Mouse (Mus musculus) spleen, postnatal 14 days (tissue): ENCODE measurements around the gene Tk2.

Experiments
- DNase-seq, 2 experiments: peaks; one replicate each; pipeline ENCODE4 v3.0.0; 2021 to 2022; ENCODE audit warnings: low spot score in 2 of 2

Tk2 gene

DNA sequence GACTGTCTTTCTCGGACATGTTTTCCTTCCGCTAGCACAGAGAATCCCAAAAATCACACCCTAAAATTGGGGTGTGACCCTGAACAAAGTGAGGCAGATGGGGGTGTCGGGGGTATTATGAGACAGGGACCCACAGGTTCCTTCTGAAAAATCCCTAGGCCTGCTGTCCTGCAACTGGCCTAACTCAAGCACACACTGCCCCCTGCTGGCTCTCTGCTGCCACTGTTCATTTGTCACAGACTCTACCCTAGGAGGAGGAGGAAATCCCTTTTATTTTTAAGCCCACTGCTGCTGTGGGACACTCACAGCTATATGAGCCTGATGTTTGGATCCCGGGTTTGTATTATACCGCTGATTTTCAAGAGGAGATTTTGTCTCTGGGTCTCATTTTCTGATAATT is 28.6 kb downstream of the Tk2 start:
- peak; percentile 47 to 57 for DNase-seq

DNA sequence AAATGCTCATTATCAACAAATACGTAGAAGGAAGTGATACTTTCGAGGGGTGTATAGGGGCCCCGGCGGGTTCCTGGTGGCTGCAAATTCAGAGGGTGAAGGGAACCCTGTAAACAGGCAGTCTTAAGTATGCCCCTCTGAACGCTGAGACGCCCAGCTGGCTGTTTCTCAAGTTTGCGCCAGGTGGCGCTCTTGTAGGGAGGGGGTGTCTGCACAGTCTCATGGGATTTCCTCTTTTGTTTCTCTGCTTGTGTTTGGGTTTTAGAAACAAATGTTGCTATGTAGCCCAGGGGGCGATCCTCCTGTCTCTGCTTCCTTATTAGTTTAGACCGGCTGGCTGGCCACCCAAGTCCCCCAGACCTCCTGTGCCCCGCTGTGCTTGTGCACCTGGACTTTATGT is 29.3 kb downstream of the Tk2 start:
- peak; percentile 35 to 63 for DNase-seq

DNA sequence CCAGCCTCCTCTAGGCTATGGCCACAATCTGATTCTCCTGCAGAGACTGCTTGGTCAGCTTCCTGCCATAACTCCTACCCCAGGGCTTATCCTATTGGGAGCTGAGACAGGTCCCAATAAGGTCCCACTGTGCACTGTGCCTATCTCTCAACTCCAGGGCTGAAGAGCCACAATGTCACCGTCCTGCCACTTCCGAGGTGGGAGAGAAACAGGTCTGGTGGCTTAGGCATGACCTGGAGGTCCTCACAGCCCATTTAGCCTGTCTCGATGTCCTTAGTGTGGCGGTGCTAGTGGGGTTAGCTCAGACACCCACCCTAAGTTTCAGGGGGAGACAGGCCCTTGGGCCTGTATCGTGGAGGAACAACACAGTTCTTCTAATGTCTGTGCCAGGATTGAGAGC is 30.8 kb downstream of the Tk2 start:
- DNase-seq: no peak

DNA sequence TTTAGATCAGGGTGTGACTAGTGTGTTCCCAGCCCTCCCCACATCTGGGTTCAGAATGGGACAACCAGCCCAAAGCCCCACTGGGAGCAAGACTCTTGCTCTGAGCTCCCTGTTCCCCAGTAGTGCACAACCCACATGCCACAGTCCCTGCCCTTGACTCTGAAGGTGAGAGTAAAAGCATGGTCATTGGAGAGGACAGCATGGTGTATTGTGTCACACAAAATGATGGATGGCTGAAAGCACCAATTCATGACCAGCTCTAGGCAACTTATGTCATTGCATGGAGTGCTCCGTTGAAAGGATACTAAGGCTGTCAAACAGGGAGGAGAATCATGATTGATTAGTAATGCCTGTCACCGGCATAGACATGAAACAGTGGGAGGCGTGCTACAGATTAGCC is 43.1 kb downstream of the Tk2 start:
- no peak for DNase-seq

DNA sequence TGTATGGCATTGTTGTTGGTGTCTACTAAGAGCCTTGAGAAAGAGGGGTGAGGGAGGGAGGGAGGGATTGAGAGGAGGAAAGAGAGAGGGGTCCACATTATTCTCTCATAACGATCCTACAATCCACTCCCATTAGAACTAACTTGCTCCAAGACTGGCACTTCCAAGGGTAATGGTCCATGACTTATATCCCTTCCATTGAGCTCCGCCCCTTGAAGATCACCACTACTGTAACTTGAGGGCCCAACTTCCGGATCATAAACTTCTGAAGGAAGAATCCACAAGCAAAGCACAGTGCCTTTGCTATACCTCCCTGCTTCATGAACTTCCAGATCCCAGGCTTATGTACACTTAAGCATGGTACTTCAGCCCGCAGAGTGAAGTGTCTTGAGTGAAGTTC is 46.0 kb downstream of the Tk2 start:
- DNase-seq: no peak

DNA sequence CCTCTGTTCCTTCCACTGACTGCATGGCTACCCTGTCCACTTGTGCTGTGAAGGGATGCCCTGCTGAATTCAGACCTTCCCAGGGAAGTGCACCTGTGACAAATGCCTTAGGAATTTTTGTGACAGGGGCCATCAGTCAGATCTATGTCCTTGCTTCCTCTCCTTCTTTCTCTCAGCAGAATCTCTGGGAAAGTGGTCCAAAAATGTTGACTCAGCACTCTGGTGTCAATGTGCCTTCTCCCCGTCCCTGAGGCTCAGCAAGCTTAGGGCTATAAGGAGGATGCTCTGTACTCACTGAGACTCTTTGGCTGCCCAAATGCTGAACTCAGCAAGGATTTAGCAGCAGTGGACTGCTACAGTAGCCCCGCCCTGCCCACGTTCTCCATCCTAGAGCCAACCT is 46.7 kb downstream of the Tk2 start:
- no peak for DNase-seq

DNA sequence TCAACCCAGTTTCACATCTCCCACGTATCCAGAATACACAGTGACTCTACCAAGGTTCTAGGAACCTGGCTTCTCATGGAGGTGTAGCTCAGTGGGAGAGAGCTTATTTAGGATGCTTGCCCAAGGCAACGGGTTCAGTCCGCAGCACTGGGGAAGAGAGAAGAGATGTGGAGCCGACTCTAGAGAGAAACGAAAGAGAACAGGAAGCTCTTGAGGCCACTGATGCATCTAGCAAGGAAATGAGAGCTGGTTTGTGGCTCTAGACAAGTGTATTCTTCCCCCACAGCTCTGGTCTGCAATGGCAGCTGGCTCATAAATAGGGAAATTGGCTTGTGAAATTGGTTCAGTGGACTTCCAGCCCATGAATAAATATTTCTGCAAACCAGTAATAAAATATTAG is 48.6 kb downstream of the Tk2 start:
- no peak for DNase-seq

DNA sequence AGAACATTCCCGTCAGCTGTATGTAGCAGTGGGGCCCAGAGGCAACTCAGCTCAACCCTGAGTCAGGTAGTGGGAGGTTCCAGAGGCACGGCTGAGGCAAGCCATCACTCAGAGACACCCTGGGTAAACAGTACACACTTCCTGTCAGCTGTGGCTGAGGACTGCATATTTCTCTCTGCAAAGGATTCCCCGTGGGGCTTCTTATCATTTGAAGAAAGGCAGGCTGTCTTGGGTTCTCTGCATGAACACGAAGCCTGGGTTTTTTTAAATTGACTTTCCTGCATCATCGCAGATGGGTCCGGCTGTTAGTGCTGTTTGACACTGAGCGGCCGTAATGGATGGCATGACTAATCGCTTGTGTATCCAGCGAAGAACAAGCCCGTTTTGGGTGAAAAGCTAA is 56.9 kb downstream of the Tk2 start:
- DNase-seq: no peak

DNA sequence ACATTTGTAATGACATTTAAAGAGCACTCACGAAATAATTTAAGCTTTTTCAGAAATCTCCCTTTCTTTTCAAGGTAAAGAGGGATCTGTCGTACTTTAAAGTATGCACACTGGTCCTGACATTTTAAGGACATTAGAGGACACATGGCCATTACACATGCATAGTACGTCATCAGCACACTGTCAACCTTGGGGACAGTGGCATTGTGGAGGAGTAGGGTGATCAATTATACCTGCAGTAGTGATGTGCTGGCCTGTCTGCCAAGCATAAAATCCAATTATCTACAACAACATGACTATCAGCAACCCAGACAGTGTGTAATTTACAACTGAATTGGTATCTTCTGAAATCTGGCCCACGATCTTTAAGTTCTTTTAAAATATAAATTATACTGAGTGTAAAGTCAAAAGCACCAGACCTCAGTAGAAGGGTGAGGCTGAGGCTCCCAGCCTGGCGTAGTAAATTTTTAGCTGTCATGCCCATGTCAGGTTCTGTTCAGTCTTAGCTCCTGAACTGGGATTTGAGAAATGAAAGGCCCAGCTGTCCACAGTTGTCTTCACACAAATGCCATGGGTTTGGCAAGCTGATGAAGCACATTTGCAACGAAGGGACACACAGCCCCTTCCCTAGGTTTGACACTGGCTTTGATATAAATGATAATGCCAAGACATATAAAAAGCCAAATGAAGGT is 57.4 kb downstream of the Tk2 start:
- no peak for DNase-seq

DNA sequence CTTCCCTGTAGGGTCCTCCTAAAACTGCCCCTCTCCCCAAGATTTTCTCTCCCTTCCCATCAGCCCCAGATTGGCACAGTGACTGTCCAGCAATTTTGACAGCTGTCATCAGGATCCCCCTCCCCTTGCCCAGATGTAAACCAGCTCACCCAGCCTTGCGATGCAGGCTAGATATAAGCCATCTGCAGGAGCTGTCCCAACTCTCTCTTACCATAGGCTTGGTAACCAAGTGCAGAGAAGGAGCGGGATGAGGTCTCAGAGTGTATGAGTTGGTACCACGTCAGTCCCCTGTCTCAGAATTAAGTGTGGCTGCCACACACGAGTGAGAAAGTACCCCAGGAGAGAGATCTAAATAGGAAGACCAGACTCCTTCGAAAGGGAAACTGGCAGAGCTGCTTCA is 59.9 kb downstream of the Tk2 start:
- no peak for DNase-seq

DNA sequence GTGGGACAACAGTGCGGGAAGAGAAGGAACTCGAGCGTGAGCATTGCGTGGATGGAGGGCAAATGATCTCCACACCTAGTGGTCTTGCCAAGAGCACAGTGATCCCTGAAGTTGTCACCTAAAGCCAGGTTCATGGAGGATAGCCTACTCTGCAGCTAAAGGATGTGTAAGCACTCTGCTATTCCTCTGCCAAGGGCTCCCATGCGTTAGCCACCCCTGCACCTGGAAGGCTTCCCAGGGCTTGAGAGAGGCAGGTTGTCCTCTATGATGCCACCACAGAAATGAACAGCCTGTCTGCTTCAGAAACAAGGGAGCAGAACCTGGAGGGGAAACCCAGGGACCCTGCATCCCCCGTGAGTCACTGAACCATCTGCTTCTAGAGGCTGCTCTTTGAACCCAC is 60.7 kb downstream of the Tk2 start:
- no peak for DNase-seq

DNA sequence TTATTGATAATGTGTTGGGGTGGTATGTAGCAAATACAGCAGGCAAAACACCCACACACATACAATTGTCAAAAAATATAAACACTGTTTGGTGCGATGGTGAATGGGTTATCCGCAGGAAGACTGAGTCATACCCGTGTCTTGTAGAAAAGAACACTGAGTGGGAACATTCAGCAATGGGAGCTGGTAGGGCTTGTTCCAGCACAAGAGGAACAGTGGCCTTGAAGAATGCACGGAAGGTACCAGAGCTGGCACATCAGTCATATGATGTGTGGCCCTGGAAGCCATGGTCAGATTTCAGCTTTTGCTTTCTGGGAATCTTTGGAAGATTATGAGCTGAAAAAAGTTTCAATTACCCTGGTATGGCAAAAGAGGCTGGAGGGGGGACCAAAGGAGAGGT is 61.5 kb downstream of the Tk2 start:
- no peak for DNase-seq

DNA sequence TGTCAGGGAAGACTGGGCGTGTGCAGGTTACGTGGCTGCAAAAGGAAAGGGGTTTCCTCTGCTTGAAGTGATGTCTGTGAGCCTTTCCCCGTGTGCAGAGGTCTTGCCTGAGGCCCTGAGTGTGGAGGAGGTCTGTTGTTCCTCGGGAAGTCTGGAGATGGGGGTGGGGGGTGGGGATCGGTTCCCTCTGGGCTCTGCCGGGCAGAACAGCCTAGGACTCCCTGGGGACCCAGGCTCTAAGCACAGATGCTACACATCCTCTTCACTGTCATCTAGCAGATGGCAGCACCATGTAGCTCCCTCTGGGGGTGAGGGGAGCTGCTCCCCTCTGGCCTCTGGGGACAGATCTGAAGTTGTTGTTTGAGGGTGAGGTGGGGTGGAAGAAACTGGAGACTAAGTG is 63.5 kb downstream of the Tk2 start:
- DNase-seq: no peak

DNA sequence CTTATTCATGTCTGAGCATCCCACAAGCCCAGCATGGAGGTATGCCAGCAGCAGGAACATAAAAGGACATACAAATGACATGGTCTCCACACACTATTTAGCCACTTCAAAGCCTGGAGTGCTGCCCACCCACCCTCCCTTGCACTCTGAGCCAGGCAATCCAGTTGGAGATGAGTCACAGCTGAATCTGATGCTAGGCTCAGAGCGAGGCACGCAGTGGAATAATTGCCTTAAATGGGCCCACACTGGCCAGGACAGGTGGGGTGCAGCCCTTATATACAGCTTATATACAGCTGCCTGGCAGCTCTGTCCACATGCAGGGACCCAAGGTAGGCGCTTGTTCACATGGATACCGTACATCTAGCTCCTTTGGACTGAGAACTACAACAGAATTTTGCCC is 71.3 kb downstream of the Tk2 start:
- no peak for DNase-seq
